Mouse (Mus musculus) G1E (cell line): ENCODE results near the gene Abcb8. TPM values are rescaled to one million over a fixed set of nuclear protein-coding genes. Genes with fewer than 3 reads are reported as not detected.

ENCODE experiments used
- ATAC-seq: 2 replicates; pipeline ENCODE4 v1.8.0; 2016; ENCODE audit warnings: mild to moderate bottlenecking; ENCODE audit not compliant: insufficient number of reproducible peaks, poor library complexity, low FRiP score, severe bottlenecking; ENCODE audit errors: extremely low read depth
- DNase-seq: peaks from one replicate; pipeline ENCODE4 v3.0.0; 2012; ENCODE audit warnings: low spot score
- H3K27me3 ChIP-seq: 2 replicates; pipeline ENCODE4 v1.6.1; 2012; ENCODE audit warnings: mild to moderate bottlenecking, low read length, inconsistent platforms; ENCODE audit not compliant: insufficient read depth
- H3K36me3 ChIP-seq: replicated peaks from 2 replicates; pipeline ENCODE3; 2012; ENCODE audit warnings: mild to moderate bottlenecking, inconsistent platforms
- H3K4me1 ChIP-seq: 2 replicates; pipeline ENCODE4 v1.6.1; 2012; ENCODE audit warnings: low read depth, low read length, inconsistent platforms, mixed read lengths; ENCODE audit not compliant: insufficient read depth
- H3K4me3 ChIP-seq: 2 replicates; pipeline ENCODE4 v1.5.1; 2012; ENCODE audit warnings: low read depth, mild to moderate bottlenecking, inconsistent platforms, low read length, moderate library complexity, mixed read lengths
- H3K9me3 ChIP-seq: replicated peaks from 2 replicates; pipeline ENCODE4 v1.6.1; 2012; ENCODE audit warnings: inconsistent platforms
- CTCF ChIP-seq: IDR thresholded peaks from 2 replicates; pipeline ENCODE4 v1.5.1; 2012; ENCODE audit warnings: low read depth, low read length, inconsistent platforms, mixed read lengths
- GATA1 ChIP-seq: IDR thresholded peaks from 2 replicates; pipeline ENCODE4 v1.6.1; 2012; ENCODE audit warnings: borderline replicate concordance, low read length, inconsistent platforms, mixed read lengths
- GATA2 ChIP-seq: IDR thresholded peaks from 2 replicates; pipeline ENCODE4 v1.6.1; 2012; ENCODE audit warnings: low read depth, low read length, inconsistent platforms, borderline replicate concordance
- POLR2AphosphoS5 ChIP-seq: IDR thresholded peaks from 2 replicates; pipeline ENCODE4 v1.6.1; 2012; ENCODE audit warnings: low read depth, low read length, inconsistent platforms; ENCODE audit not compliant: insufficient replicate concordance
- TAL1 ChIP-seq: conservative IDR thresholded peaks from 2 replicates; pipeline ENCODE4 v1.6.1; 2012; ENCODE audit warnings: low read depth, low read length, inconsistent platforms, mixed read lengths
- polyA plus RNA-seq: library from polyadenylated mRNA; stranded (reverse); fragments of >175 nt; gene quantifications from 2 replicates; pipeline ENCODE4 v1.2.3, GENCODE M21; 2012
- total RNA-seq, 2 experiments: library from RNA; stranded (forward) in 1 of 2; stranded (reverse) in 1 of 2; fragments of 200-1000 nt in 1 of 2; fragments of >200 nt in 1 of 2; fragmentation: Nextera tagmentation in 1 of 2; gene quantifications; 2 replicates each; pipeline ENCODE4 v1.2.3; 2014 to 2017

The Abcb8 gene
- 13.5 and 17.7 TPM in 2 replicates for total RNA-seq (2014; fragmentation: Nextera tagmentation)
- total RNA-seq (2017) = 15.4 and 20.4 TPM in 2 replicates
- polyA plus RNA-seq = 43.6 and 44.0 TPM in 2 replicates

DNA sequence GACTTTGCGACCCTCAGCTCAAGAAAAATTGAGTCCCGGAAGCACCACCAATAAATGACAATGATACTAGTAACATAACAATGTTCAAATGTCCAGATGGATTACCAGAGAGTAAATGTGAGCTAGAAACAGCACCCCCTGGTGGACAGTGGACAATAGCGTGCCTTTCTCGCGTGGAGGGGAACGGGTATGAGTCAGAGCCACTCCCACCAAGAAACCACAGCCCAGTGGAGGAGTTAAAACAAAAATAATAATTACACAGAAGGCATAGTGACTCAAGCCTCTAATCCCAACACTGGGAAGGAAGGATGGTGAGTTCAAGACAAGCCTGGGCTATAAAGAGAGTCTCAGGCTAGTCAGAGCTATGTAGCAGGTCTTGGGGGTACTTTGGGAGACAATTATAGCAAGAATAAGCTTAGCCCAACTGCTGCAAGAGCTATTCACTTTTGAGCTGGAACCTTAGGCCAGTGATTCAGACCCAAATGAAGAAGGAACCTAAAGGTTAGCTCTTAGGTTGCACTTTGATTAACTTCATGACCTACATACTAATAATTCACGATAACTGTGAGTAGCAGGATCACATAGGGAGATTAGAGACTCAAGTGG lies at the start of gene Abcb8:
Abcb8 (plus strand) TSS at position 272 of the 606 bp plus-strand sequence.
- Histone ChIP-seq H3K36me3 (peaks cover 22% of the 10 kb centered on the region), H3K9me3 (no peaks in the 10 kb centered on the region), H3K27me3 (no peaks in the 10 kb centered on the region), H3K4me3 (peak within 1 kb of the TSS; percentile 76), H3K4me1 (peaks cover 66% of the 10 kb centered on the region)
- TF ChIP-seq CTCF (peak; percentile 86), TAL1 (no peak)
- DNase-seq (peak; percentile 76), ATAC-seq (peak; percentile 9; the same call in 1 of the 2 replicates)

DNA sequence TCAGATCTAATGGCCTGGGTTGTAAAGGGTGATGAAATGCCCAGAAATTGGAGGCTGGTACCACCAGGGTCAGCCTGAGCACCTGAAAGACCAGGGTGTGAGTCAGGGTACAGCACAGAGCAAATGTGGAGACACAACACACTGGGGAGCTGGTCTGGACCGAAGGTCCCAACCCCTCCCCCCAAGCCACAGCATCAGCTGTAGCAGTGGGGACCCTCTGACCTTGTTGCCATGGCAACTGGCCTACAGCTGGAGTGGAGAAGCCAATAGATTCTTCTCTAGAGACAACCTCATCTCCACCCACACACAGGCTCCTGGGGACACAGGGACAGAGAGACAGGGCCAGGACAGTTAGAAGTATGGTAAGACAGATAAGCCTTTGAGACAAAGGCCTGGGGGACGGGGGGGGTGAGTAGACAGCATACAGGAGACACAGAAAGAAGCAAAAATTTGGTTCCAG lies 49.5 kb upstream of the Abcb8 start:
- Histone ChIP-seq H3K4me1 (peaks cover 91% of the 10 kb centered on the region), H3K27me3 (peaks cover 5% of the 10 kb centered on the region), H3K4me3 (peak overlapping the region; percentile 69; the same call in 1 of the 2 replicates), H3K36me3 (peaks cover 3% of the 10 kb centered on the region), H3K9me3 (no peaks in the 10 kb centered on the region)
- DNase-seq (peak; percentile 80), ATAC-seq (peak; percentile 75)
- TF ChIP-seq GATA1 (no peak), POLR2AphosphoS5 (no peak), GATA2 (no peak), CTCF (no peak), TAL1 (no peak; the same call in 1 of the 2 replicates)

DNA sequence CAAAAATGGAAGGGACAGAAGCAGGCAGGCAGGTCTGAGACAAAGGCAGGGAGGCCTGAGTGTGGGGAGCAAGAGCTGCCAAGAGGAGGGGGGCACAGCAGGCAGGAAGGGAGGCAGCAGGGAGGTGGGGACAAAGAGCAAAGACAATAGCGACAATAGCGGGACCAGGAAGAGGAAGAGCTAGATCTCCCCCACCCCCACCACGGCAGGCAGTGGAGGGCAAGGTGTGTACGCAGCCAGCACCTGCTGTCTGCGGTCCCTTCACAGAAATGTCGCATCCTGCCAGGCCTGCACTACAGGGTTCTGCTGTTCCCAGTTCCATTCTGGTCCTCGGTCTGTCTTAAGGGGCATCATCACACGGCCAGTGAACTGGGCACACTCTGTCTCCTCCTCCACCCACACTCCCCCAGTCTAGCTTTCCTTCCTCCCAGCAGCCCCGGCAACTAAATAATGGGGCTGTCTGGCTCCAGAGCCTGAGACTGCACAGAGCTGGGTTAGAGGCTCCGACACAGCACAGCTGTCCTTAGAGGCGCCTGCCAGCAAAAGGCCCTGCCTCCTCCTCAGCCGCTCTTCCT lies 48.9 kb upstream of the Abcb8 start:
- DNase-seq = peak; percentile 51

GRCm38 (mm10) chr5:24346313-24346712 lies 47.1 kb upstream of the Abcb8 start:
- Histone ChIP-seq H3K27me3 (peaks cover 22% of the 10 kb centered on the region), H3K9me3 (no peaks in the 10 kb centered on the region), H3K4me1 (peaks cover 99% of the 10 kb centered on the region), H3K36me3 (peaks cover 3% of the 10 kb centered on the region), H3K4me3 (no peak overlapping the region)
- no peak for ATAC-seq
- TF ChIP-seq TAL1 = 0 out of 2 replicates have a peak, but pooled peaks have one; percentile 27
- TF ChIP-seq GATA1 = no peak
- TF ChIP-seq GATA2 = no peak
- no peak for DNase-seq

More for the DNA sequence above, 48.9 kb upstream of the Abcb8 start:
- H3K36me3 ChIP-seq = peaks cover 3% of the 10 kb centered on the region
- peaks cover 96% of the 10 kb centered on the region for H3K4me1 ChIP-seq
- peak; percentile 22 for ATAC-seq
- H3K27me3 ChIP-seq = peaks cover 10% of the 10 kb centered on the region
- peak overlapping the region; percentile 69 for H3K4me3 ChIP-seq
- TF ChIP-seq TAL1 = no peak
- TF ChIP-seq CTCF = no peak
- TF ChIP-seq GATA1 = no peak
- TF ChIP-seq POLR2AphosphoS5 = no peak
- TF ChIP-seq GATA2 = no peak
- H3K9me3 ChIP-seq = no peaks in the 10 kb centered on the region

GRCm38 (mm10) chr5:24347186-24347875 lies 46.1 kb upstream of the Abcb8 start:
- Histone ChIP-seq H3K9me3 (no peaks in the 10 kb centered on the region), H3K4me1 (peaks cover 97% of the 10 kb centered on the region), H3K27me3 (peaks cover 29% of the 10 kb centered on the region), H3K4me3 (peak overlapping the region; percentile 74), H3K36me3 (peaks cover 3% of the 10 kb centered on the region)
- ATAC-seq = no peak
- TF ChIP-seq CTCF = no peak
- no peak for TF ChIP-seq TAL1
- TF ChIP-seq GATA1 = no peak
- TF ChIP-seq GATA2 = no peak
- no peak for TF ChIP-seq POLR2AphosphoS5
- DNase-seq = no peak

DNA sequence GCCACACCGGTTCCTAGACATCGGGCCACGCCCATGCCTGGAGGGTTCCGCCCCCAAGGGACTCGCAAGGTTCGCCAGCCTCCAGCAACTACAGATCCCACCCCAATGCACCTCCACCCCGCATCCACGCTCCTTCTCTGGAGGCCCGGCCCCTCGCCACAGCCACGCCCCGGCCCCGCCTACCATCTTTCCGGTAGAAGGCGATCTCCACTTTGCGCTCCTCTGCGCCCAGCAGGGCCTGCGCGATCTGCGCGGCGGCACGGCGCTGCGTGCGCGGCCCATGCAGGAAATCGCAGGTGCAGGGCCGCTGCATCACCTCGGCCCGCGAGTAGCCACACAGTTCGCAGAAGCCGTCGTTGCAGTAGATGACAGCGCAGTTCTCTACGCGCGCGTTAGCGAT lies 45.3 kb upstream of the Abcb8 start:
- no peaks in the 10 kb centered on the region for H3K9me3 ChIP-seq
- H3K4me1 ChIP-seq = peaks cover 97% of the 10 kb centered on the region
- ATAC-seq (peak; percentile 54), DNase-seq (peak; percentile 89)
- peak overlapping the region; percentile 74 for H3K4me3 ChIP-seq
- H3K36me3 ChIP-seq = peaks cover 3% of the 10 kb centered on the region
- TF ChIP-seq GATA2 (no peak), TAL1 (no peak), GATA1 (no peak), CTCF (no peak), POLR2AphosphoS5 (no peak)
- H3K27me3 ChIP-seq = peaks cover 37% of the 10 kb centered on the region
